Mouse (Mus musculus) embryonic facial prominence, embryonic 10.5 days (tissue): ENCODE data around the gene Olfr1506. TPM values are rescaled to one million over a fixed set of nuclear protein-coding genes. Genes with fewer than 3 reads are reported as not detected.
"Not testable (repeated sequence)": the region's sequence is repeated elsewhere in the genome, so short reads cannot be mapped to it uniquely, and the experiment has no call there.

Experiments used
- DNase-seq: peaks from one replicate; pipeline ENCODE4 v3.0.0-alpha.2; 2017; ENCODE audit warnings: low spot score
- H3K27ac ChIP-seq: fragments of 300-500 bp; sonication (generic); replicated peaks from 2 replicates; pipeline ENCODE4 v1.5.1; 2016; ENCODE audit warnings: mild to moderate bottlenecking
- H3K27me3 ChIP-seq: fragments of 300-500 bp; sonication (generic); replicated peaks from 2 replicates; pipeline ENCODE4 v1.6.1; 2016; ENCODE audit warnings: low read depth, mild to moderate bottlenecking; ENCODE audit not compliant: poor library complexity, severe bottlenecking
- H3K36me3 ChIP-seq: fragments of 300-500 bp; sonication (generic); replicated peaks from 2 replicates; pipeline ENCODE4 v1.6.1; 2016; ENCODE audit warnings: mild to moderate bottlenecking, moderate library complexity
- H3K4me1 ChIP-seq: fragments of 300-500 bp; sonication (generic); 2 replicates; pipeline ENCODE4 v1.6.1; 2016
- H3K4me3 ChIP-seq: fragments of 300-500 bp; sonication (generic); 2 replicates; pipeline ENCODE4 v1.5.1; 2016; ENCODE audit warnings: mild to moderate bottlenecking, moderate library complexity
- H3K9me3 ChIP-seq: fragments of 300-500 bp; sonication (generic); 2 replicates; pipeline ENCODE4 v1.6.1; 2016; ENCODE audit warnings: mild to moderate bottlenecking
- WGBS: fragments of 180-500 bp; shearing (Covaris S2); methylation state at CpG from one replicate; pipeline ENCODE4 v1.1.7; 2016; 5-methylcytosine and 5-hydroxymethylcytosine counted together
- polyA plus RNA-seq: library from polyadenylated mRNA; unstranded; fragments of >200 nt; fragmentation: Nextera tagmentation; extraction: Ambion mirVana; gene quantifications from 2 replicates; pipeline ENCODE4 v1.2.1, GENCODE M21; 2016

The Olfr1506 gene
- not detected in 2 replicates for polyA plus RNA-seq

DNA sequence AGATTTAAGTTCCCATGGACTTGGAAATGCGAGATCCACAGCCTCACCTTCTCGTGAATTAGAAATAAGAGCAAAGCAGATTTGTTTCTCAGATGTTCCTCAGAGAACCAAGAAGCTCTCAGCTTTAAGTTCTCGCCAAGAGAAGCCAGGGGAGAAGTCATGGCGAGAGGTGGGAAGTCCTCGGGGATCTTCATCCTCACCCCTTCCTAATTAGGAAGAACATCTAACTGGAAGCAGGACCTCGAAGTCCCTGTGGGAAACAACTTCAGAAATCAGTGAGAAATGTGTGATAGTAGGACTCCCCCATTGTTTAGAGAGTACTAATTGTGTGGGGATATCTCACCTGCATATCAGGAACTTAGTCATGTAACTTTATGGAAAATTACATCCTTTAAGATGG is at the start of gene Olfr1506:
Gene Olfr1506 (minus strand): TSS at position 101 of the 400 bp plus-strand sequence.
- not testable (repeated sequence) for H3K27ac ChIP-seq, DNase-seq, H3K4me3 ChIP-seq, H3K9me3 ChIP-seq, H3K36me3 ChIP-seq, H3K27me3 ChIP-seq, H3K4me1 ChIP-seq
- no CpG with 5 or more reads among the region's 6 CpGs for WGBS

GRCm38 (mm10) chr2:90270932-90271331 is 46.6 kb upstream of the Olfr1506 start, which contains the start of gene Olfr1271:
Gene Olfr1271 (minus strand): TSS chr2:90271032.
- no peaks in the 10 kb centered on the region for H3K36me3 ChIP-seq
- no peak for DNase-seq
- H3K4me3 ChIP-seq: no peak within 1 kb of the TSS
- H3K9me3 ChIP-seq: no peaks in the 10 kb centered on the region
- H3K4me1 ChIP-seq: no peaks in the 10 kb centered on the region
- WGBS: 91% methylated on average over 2 of the region's 2 CpGs
- no peak within 1 kb of the TSS for H3K27ac ChIP-seq
- H3K27me3 ChIP-seq: no peaks in the 10 kb centered on the region

GRCm38 (mm10) chr2:90257492-90257891 is 33.2 kb upstream of the Olfr1506 start, which contains the start of gene Olfr142:
Gene Olfr142 (minus strand): TSS chr2:90257592.
- H3K9me3 ChIP-seq: no peaks in the 10 kb centered on the region
- H3K4me3 ChIP-seq: no peak within 1 kb of the TSS
- H3K36me3 ChIP-seq: no peaks in the 10 kb centered on the region
- no peak for DNase-seq
- H3K4me1 ChIP-seq: no peaks in the 10 kb centered on the region
- 92% methylated on average over 4 of the region's 4 CpGs for WGBS
- no peak within 1 kb of the TSS for H3K27ac ChIP-seq
- no peaks in the 10 kb centered on the region for H3K27me3 ChIP-seq

- H3K27ac ChIP-seq, H3K36me3 ChIP-seq, H3K9me3 ChIP-seq, H3K27me3 ChIP-seq, H3K4me1 ChIP-seq, DNase-seq, H3K4me3 ChIP-seq: not testable (repeated sequence)
- no CpG with 5 or more reads among the region's 4 CpGs for WGBS
Observed at GRCm38 (mm10) chr2:90199606-90200005, 24.7 kb downstream of the Olfr1506 start.

DNA sequence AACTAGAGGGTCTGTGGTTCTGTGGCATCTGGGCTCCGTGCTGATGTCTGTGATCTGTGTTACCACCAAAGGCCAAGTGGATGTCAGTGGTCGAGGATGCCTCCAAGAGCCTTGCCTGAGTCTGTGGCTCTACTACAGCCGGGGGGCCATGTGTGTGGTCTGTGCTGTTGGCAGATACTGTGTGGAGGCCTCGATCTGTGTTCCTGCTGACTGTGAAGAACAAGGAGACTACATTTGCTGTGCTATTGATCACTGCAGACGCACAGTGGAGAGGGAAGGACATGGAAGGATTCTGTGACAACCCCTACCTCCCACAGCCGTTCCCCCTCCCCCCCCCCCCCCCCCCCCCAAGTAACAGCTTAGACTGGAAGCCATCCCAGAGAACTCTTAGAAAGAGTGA is 29.0 kb downstream of the Olfr1506 start:
- not testable (repeated sequence) for H3K9me3 ChIP-seq, H3K27me3 ChIP-seq, H3K27ac ChIP-seq, H3K4me1 ChIP-seq, H3K4me3 ChIP-seq, H3K36me3 ChIP-seq, DNase-seq
- no CpG with 5 or more reads among the region's 6 CpGs for WGBS

DNA sequence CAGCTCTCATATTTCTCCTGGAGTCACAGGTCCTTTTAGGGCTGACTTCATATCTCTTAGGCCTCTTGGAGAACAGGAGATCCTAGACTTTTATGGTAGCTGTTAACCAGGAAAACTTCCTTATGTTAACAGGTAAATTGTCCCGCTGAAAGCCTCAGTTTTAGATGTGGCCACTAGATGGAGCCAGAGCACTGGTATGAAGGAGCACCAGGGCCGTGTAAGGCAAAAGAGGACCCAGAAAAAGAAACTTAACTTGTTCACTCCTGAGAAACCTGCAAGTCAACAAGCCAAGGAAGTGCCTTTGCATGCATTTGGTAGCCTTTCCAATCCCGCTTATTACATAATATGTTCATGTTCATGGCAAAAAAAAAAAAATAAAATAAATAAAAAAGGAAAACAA is 29.5 kb downstream of the Olfr1506 start:
- H3K27me3 ChIP-seq, H3K4me1 ChIP-seq, H3K4me3 ChIP-seq, H3K9me3 ChIP-seq, DNase-seq, H3K27ac ChIP-seq, H3K36me3 ChIP-seq: not testable (repeated sequence)
- no CpG with 5 or more reads among the region's 3 CpGs for WGBS

DNA sequence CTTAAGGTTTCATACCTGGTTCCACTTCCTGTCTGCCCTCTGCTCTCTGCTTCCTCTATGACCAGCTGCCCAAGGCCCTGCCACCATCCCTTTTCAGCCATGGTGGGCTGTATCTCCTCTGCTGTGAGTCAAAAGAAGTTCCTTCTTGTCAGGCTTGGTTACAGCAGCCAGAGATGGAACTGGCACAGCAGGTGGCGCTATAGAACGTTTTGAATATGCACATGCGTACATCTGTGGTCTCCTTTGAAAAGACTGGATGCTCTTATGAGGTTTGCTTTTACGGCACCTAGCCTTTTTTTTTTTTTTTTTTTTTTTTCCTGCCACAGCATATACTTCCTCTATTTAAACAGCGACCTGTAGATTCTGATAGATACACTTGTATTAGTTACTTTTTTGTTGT is 37.2 kb downstream of the Olfr1506 start:
- not testable (repeated sequence) for H3K27ac ChIP-seq, H3K4me1 ChIP-seq, DNase-seq, H3K9me3 ChIP-seq, H3K36me3 ChIP-seq, H3K27me3 ChIP-seq, H3K4me3 ChIP-seq
- whole genome bisulfite sequencing: no CpG with 5 or more reads among the region's 5 CpGs

DNA sequence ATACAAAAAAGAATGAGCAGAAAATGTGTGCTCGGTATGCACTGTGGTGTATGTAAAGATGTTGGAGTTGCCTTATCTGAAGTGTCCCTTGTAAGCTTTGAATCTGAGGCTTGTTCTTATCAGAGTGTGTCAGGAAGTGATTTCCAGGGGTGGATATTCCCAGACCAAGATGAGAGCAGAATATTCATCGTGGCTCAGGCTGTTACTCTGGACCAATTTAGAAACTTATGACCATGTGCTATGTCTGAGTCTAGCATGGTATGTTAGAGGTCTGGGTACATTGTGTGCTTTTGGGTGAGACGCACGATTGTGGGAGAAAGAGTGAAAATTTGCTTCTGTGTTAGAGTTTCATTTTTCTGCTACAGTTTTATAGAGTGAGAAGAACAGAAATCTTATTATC is 38.2 kb downstream of the Olfr1506 start:
- no CpG with 5 or more reads among the region's 4 CpGs for WGBS
- not testable (repeated sequence) for H3K4me1 ChIP-seq

More for the DNA sequence above, 38.2 kb downstream of the Olfr1506 start:
- DNase-seq, H3K27me3 ChIP-seq, H3K27ac ChIP-seq, H3K36me3 ChIP-seq, H3K4me3 ChIP-seq, H3K9me3 ChIP-seq: not testable (repeated sequence)

Other genes with a start within 250 kb of the Olfr1506 start
- not detected in 2 replicates for gene Olfr1261, start 233.3 kb downstream of the Olfr1506 start, polyA plus RNA-seq
- not detected in 2 replicates for gene Olfr1262, start 224.3 kb downstream of the Olfr1506 start, polyA plus RNA-seq
- gene Olfr1263, start 212.4 kb downstream of the Olfr1506 start, polyA plus RNA-seq: not detected in 2 replicates
- not detected in 2 replicates for gene Olfr1264, start 198.9 kb downstream of the Olfr1506 start, polyA plus RNA-seq
- not detected in 2 replicates for gene Olfr1265, start 189.2 kb downstream of the Olfr1506 start, polyA plus RNA-seq
- not detected in 2 replicates for gene Olfr140, start 160.9 kb downstream of the Olfr1506 start, polyA plus RNA-seq
- not detected in 2 replicates for gene Olfr1269, start 103.1 kb downstream of the Olfr1506 start, polyA plus RNA-seq
- not detected in 2 replicates for gene Olfr32, start 82.2 kb downstream of the Olfr1506 start, polyA plus RNA-seq
- 0.04 TPM in 1 of 2 replicates, not detected in the other for gene Olfr1270, start 71.4 kb downstream of the Olfr1506 start, polyA plus RNA-seq
- gene Olfr142, start 33.1 kb upstream of the Olfr1506 start, polyA plus RNA-seq: not detected in 2 replicates
- gene Olfr1271, start 46.5 kb upstream of the Olfr1506 start, polyA plus RNA-seq: not detected in 2 replicates
- not detected in 2 replicates for gene Olfr1272, start 68.3 kb upstream of the Olfr1506 start, polyA plus RNA-seq
- gene Gm13769, start 97.7 kb upstream of the Olfr1506 start, polyA plus RNA-seq: not detected in 2 replicates
- not detected in 2 replicates for gene Olfr1274-ps, start 174.2 kb upstream of the Olfr1506 start, polyA plus RNA-seq